Mouse (Mus musculus) left cerebral cortex, postnatal 4 days (tissue): Measurements from ENCODE around the gene 4922502D21Rik. TPM values are rescaled to one million over a fixed set of nuclear protein-coding genes. Genes with fewer than 3 reads are reported as not detected.
"Not testable (repeated sequence)": the region's sequence is repeated elsewhere in the genome, so short reads cannot be mapped to it uniquely, and the experiment has no call there.

Source experiments
- DNase-seq: peaks from one replicate; pipeline ENCODE4 v3.0.0-alpha.2; 2022
- intact Hi-C: fragments of 180-260 bp; cut with DNase I; formaldehyde crosslinking; loops from one replicate; pipeline ENCODE4 v1.15.1; 2025
- total RNA-seq, 2 experiments: library from RNA; stranded (reverse); gene quantifications; 2 replicates each; pipeline ENCODE4 v1.2.3; 2021

Gene 4922502D21Rik
- total RNA-seq = not detected

- intact Hi-C loops = no loop called here
- DNase-seq = no peak
These were observed at the start of gene 4922502D21Rik for GRCm38 (mm10) chr6:129331610-129332009. TSS of gene 4922502D21Rik (minus strand) at chr6:129331796.

- intact Hi-C loops = no loop called here
- DNase-seq = no peak
These were observed 48.9 kb upstream of the 4922502D21Rik start for GRCm38 (mm10) chr6:129380454-129380853.

- no peak for DNase-seq
- intact Hi-C loops = no loop called here
These were observed 43.4 kb upstream of the 4922502D21Rik start for GRCm38 (mm10) chr6:129374937-129375471.

- intact Hi-C loops = loop anchor here (10.0 kb wide), 1 partner anchor 525 kb away; no protein-coding TSS in a partner anchor
- no peak for DNase-seq
These were observed 38.0 kb upstream of the 4922502D21Rik start for GRCm38 (mm10) chr6:129369374-129370132.

- peak; percentile 15 for DNase-seq
- intact Hi-C loops = loop anchor here (2.0 to 10.0 kb wide), 2 partner anchors 103 to 521 kb away; no protein-coding TSS in a partner anchor
These were observed 34.4 kb upstream of the 4922502D21Rik start for GRCm38 (mm10) chr6:129365959-129366359.

GRCm38 (mm10) chr6:129363942-129364341 is 32.3 kb upstream of the 4922502D21Rik start:
- intact Hi-C loops = loop anchor here (2.0 to 10.0 kb wide), 2 partner anchors 101 to 519 kb away; no protein-coding TSS in a partner anchor
- no peak for DNase-seq

- no peak for DNase-seq
- intact Hi-C loops = no loop called here
These were observed 27.9 kb upstream of the 4922502D21Rik start for GRCm38 (mm10) chr6:129359515-129359914.

- DNase-seq = no peak
- intact Hi-C loops = no loop called here
These were observed 24.8 kb upstream of the 4922502D21Rik start for GRCm38 (mm10) chr6:129356430-129356829.

GRCm38 (mm10) chr6:129355774-129356173 is 24.2 kb upstream of the 4922502D21Rik start:
- intact Hi-C loops = no loop called here
- DNase-seq = no peak

GRCm38 (mm10) chr6:129351091-129351490 is 19.5 kb upstream of the 4922502D21Rik start:
- no peak for DNase-seq
- intact Hi-C loops = no loop called here

GRCm38 (mm10) chr6:129349524-129350352 is 18.1 kb upstream of the 4922502D21Rik start:
- intact Hi-C loops = no loop called here
- no peak for DNase-seq

GRCm38 (mm10) chr6:129344408-129344807 is 12.8 kb upstream of the 4922502D21Rik start:
- DNase-seq = no peak
- intact Hi-C loops = no loop called here

- intact Hi-C loops, DNase-seq: not testable (repeated sequence)
These were observed 10.8 kb upstream of the 4922502D21Rik start, which contains the start of gene Clec12a for GRCm38 (mm10) chr6:129342391-129342790. TSS of gene Clec12a (plus strand) at chr6:129342691.

- intact Hi-C loops = no loop called here
- DNase-seq = no peak
These were observed 6.2 kb upstream of the 4922502D21Rik start for GRCm38 (mm10) chr6:129337751-129338150.

GRCm38 (mm10) chr6:129333674-129334078 is 2.1 kb upstream of the 4922502D21Rik start:
- peak; percentile 56 for DNase-seq
- intact Hi-C loops = no loop called here

- DNase-seq = peak; percentile 6
- intact Hi-C loops = no loop called here
These were observed 4.9 kb downstream of the 4922502D21Rik start for GRCm38 (mm10) chr6:129326568-129327150.

GRCm38 (mm10) chr6:129326016-129326415 is 5.6 kb downstream of the 4922502D21Rik start:
- DNase-seq = no peak
- intact Hi-C loops = no loop called here

GRCm38 (mm10) chr6:129319331-129319730 is 12.3 kb downstream of the 4922502D21Rik start:
- intact Hi-C loops = no loop called here
- no peak for DNase-seq

- no peak for DNase-seq
- intact Hi-C loops = no loop called here
These were observed 13.2 kb downstream of the 4922502D21Rik start for GRCm38 (mm10) chr6:129318395-129318794.

GRCm38 (mm10) chr6:129316463-129316862 is 15.1 kb downstream of the 4922502D21Rik start:
- DNase-seq = no peak
- intact Hi-C loops = no loop called here

GRCm38 (mm10) chr6:129315698-129316097 is 15.9 kb downstream of the 4922502D21Rik start:
- no peak for DNase-seq
- intact Hi-C loops = no loop called here
